ENCODE assay signal across 9 mouse cellular contexts in genomic region chr11:86580319-86581113, GRCm38 (mm10). TPM values are rescaled to one million over a fixed set of nuclear protein-coding genes. Genes with fewer than 3 reads are reported as not detected.
A peak's percentile ranks its signal among the peaks of the same experiment; 100 is the strongest.
DNase-seq lines count a peak whose midpoint lies in the region; ATAC-seq lines count a peak whose summit lies in the region.
"Had no signal": no experiment of that assay in that cellular context is flagged by ENCODE, and none has a peak within 500 bp of the region (broad histone marks: within the 10 kb centered on the region; RNA-seq: fewer than 3 reads in every experiment).

No protein-coding gene starts in this region.

- WGBS in hindbrain, embryonic 12.5 days: 85% methylated on average over 9 of the region's 9 CpGs
- 89% methylated on average over 9 of the region's 9 CpGs for WGBS in hindbrain, embryonic 16.5 days
- 79% methylated on average over 9 of the region's 9 CpGs for WGBS in kidney, embryonic 14.5 days

- DNase-seq in R1 (ENCODE audit: low read depth, low spot score): peak; percentile 75
- DNase-seq in cerebellum, postnatal 4 days (ENCODE audit: low spot score in 2 of 2): no peak
- DNase-seq in embryo, embryonic 10.5 days (ENCODE audit: low spot score): no peak
- DNase-seq in urinary bladder, adult 18-20 months (ENCODE audit: low spot score in 2 of 2): no peak

- H3K9me3 ChIP-seq in hindbrain, embryonic 12.5 days (replicated peaks): no peaks in the 10 kb centered on the region
- H3K9me3 ChIP-seq in hindbrain, embryonic 16.5 days (ENCODE audit: control insufficient read depth, low read length): no peaks in the 10 kb centered on the region
- no peaks in the 10 kb centered on the region for H3K9me3 ChIP-seq in kidney, embryonic 14.5 days (ENCODE audit: control insufficient read depth, low read length)
- H3K9me3 ChIP-seq: limb, embryonic 13.5 days had no signal

- no peaks in the 10 kb centered on the region for H3K27me3 ChIP-seq in hindbrain, embryonic 12.5 days
- H3K27me3 ChIP-seq in hindbrain, embryonic 16.5 days (replicated peaks; ENCODE audit: control insufficient read depth, insufficient read depth, low read length): no peaks in the 10 kb centered on the region
- no peaks in the 10 kb centered on the region for H3K27me3 ChIP-seq in kidney, embryonic 14.5 days (ENCODE audit: control insufficient read depth, insufficient read depth, low read length)
- H3K27me3 ChIP-seq: limb, embryonic 13.5 days had no signal

- H3K4me2 ChIP-seq in hindbrain, embryonic 12.5 days (replicated peaks): no peak overlapping the region
- no peak overlapping the region for H3K4me2 ChIP-seq in hindbrain, embryonic 16.5 days (ENCODE audit: low read length)
- H3K4me2 ChIP-seq in kidney, embryonic 14.5 days (replicated peaks; ENCODE audit: low read depth, low read length): no peak overlapping the region
- H3K4me2 ChIP-seq: limb, embryonic 13.5 days had no signal

- ATAC-seq in hindbrain, embryonic 12.5 days (ENCODE audit: low FRiP score): no peak
- no peak for ATAC-seq in hindbrain, embryonic 16.5 days
- ATAC-seq in kidney, embryonic 14.5 days (ENCODE audit: low FRiP score, low TSS enrichment): no peak
- 0 out of 2 replicates have a peak, but pooled peaks have one; percentile 3 for ATAC-seq in monocyte, adult 5-6 weeks (replicated peaks; ENCODE audit: insufficient number of reproducible peaks, low FRiP score, low TSS enrichment, poor library complexity, severe bottlenecking)

- peaks cover 5% of the 10 kb centered on the region; the same call in 1 of the 2 replicates for H3K4me1 ChIP-seq in hindbrain, embryonic 12.5 days
- H3K4me1 ChIP-seq in hindbrain, embryonic 16.5 days (ENCODE audit: control insufficient read depth, insufficient read depth, low read depth, low read length): no peaks in the 10 kb centered on the region
- H3K4me1 ChIP-seq in kidney, embryonic 14.5 days (ENCODE audit: control insufficient read depth, insufficient read depth, low read length): peaks cover 22% of the 10 kb centered on the region

- H3K9ac ChIP-seq in hindbrain, embryonic 12.5 days: no peak overlapping the region
- no peak overlapping the region for H3K9ac ChIP-seq in hindbrain, embryonic 16.5 days (ENCODE audit: low read depth, low read length)
- H3K9ac ChIP-seq in kidney, embryonic 14.5 days (ENCODE audit: low read depth, low read length): no peak overlapping the region
- H3K9ac ChIP-seq: limb, embryonic 13.5 days had no signal

- no peak overlapping the region for H3K4me3 ChIP-seq in hindbrain, embryonic 12.5 days
- no peak overlapping the region for H3K4me3 ChIP-seq in hindbrain, embryonic 16.5 days (ENCODE audit: low read length)
- no peak overlapping the region for H3K4me3 ChIP-seq in kidney, embryonic 14.5 days (ENCODE audit: low read length)
- H3K4me3 ChIP-seq: limb, embryonic 13.5 days had no signal

- H3K36me3 ChIP-seq in hindbrain, embryonic 12.5 days: 0 out of 2 replicates have a peak, but pooled peaks cover 5% of the 10 kb centered on the region
- no peaks in the 10 kb centered on the region for H3K36me3 ChIP-seq in hindbrain, embryonic 16.5 days (ENCODE audit: control insufficient read depth, insufficient read depth, low read length)
- H3K36me3 ChIP-seq in kidney, embryonic 14.5 days (ENCODE audit: control insufficient read depth, insufficient read depth, low read length): no peaks in the 10 kb centered on the region

- 0 out of 2 replicates have a peak overlapping the region, but pooled peaks have one; percentile 5 for H3K27ac ChIP-seq in hindbrain, embryonic 12.5 days
- H3K27ac ChIP-seq in hindbrain, embryonic 16.5 days (ENCODE audit: low read depth, low read length): no peak overlapping the region
- peak overlapping the region; percentile 65; the same call in 1 of the 2 replicates for H3K27ac ChIP-seq in kidney, embryonic 14.5 days (ENCODE audit: low read depth, low read length)
- H3K27ac ChIP-seq: limb, embryonic 13.5 days had no signal

RNA-seq across cellular contexts. Expression of gene Tubd1, which starts 35.7 kb away (rescaled TPM):
- 9.7 and 10.2 TPM in 2 replicates for polyA plus RNA-seq in hindbrain, embryonic 12.5 days (2016; fragmentation: Nextera tagmentation; extraction: Ambion mirVana)
- 6.5 and 7.7 TPM in 2 replicates for polyA plus RNA-seq in hindbrain, embryonic 16.5 days (2015; fragmentation: Nextera tagmentation; extraction: Ambion mirVana)
- polyA plus RNA-seq in kidney, embryonic 14.5 days (2014; fragmentation: Nextera tagmentation; extraction: Ambion mirVana): 11.3 and 13.4 TPM in 2 replicates
- total RNA-seq in monocyte, adult 5-6 weeks (2017): 3.1 to 8.8 TPM (median 7.0 TPM) in 3 replicates

RNA-seq across cellular contexts. Expression of gene Rps6kb1, which starts 35.9 kb away (rescaled TPM):
- polyA plus RNA-seq in hindbrain, embryonic 12.5 days (2016; fragmentation: Nextera tagmentation; extraction: Ambion mirVana): 67.3 and 76.2 TPM in 2 replicates
- polyA plus RNA-seq in hindbrain, embryonic 16.5 days (2015; fragmentation: Nextera tagmentation; extraction: Ambion mirVana): 53.0 and 53.1 TPM in 2 replicates
- polyA plus RNA-seq in kidney, embryonic 14.5 days (2014; fragmentation: Nextera tagmentation; extraction: Ambion mirVana): 46.0 and 56.1 TPM in 2 replicates
- 43.7 to 68.2 TPM (median 66.3 TPM) in 3 replicates for total RNA-seq in monocyte, adult 5-6 weeks (2017)
